Mouse (Mus musculus) midbrain, embryonic 15.5 days (tissue): ENCODE results near the gene Ctnna2. TPM values are rescaled to one million over a fixed set of nuclear protein-coding genes. Genes with fewer than 3 reads are reported as not detected.

Source experiments
- ATAC-seq: fragments of 200-750 bp; cut with Nextera tagmentation; replicated peaks from 2 replicates; pipeline ENCODE4 v1.8.0; 2017; ENCODE audit warnings: moderate TSS enrichment
- H3K27ac ChIP-seq: fragments of 300-500 bp; sonication (generic); 2 replicates; pipeline ENCODE4 v1.5.1; 2015; ENCODE audit warnings: mild to moderate bottlenecking, inconsistent platforms
- H3K27me3 ChIP-seq: fragments of 300-500 bp; sonication (generic); replicated peaks from 2 replicates; pipeline ENCODE4 v1.6.1; 2015; ENCODE audit warnings: inconsistent platforms
- H3K36me3 ChIP-seq: fragments of 300-500 bp; sonication (generic); replicated peaks from 2 replicates; pipeline ENCODE4 v1.6.1; 2015; ENCODE audit warnings: inconsistent platforms
- H3K4me1 ChIP-seq: fragments of 300-500 bp; sonication (generic); 2 replicates; pipeline ENCODE4 v1.6.1; 2015; ENCODE audit warnings: inconsistent platforms
- H3K4me2 ChIP-seq: fragments of 300-500 bp; sonication (generic); 2 replicates; pipeline ENCODE4 v1.6.1; 2015; ENCODE audit warnings: inconsistent platforms, mild to moderate bottlenecking, moderate library complexity
- H3K4me3 ChIP-seq: fragments of 300-500 bp; sonication (generic); 2 replicates; pipeline ENCODE4 v1.5.1; 2015; ENCODE audit warnings: mild to moderate bottlenecking, inconsistent platforms
- H3K9ac ChIP-seq: fragments of 300-500 bp; sonication (generic); 2 replicates; pipeline ENCODE4 v1.6.1; 2015; ENCODE audit warnings: mild to moderate bottlenecking, inconsistent platforms
- H3K9me3 ChIP-seq: fragments of 300-500 bp; sonication (generic); 2 replicates; pipeline ENCODE4 v1.6.1; 2016; ENCODE audit warnings: inconsistent platforms
- WGBS: fragments of 180-500 bp; shearing (Covaris S2); methylation state at CpG from one replicate; pipeline ENCODE4 v1.1.7; 2015; ENCODE audit warnings: mixed read lengths; 5-methylcytosine and 5-hydroxymethylcytosine counted together
- polyA plus RNA-seq: library from polyadenylated mRNA; unstranded; fragments of >200 nt; fragmentation: Nextera tagmentation; extraction: Ambion mirVana; gene quantifications from 2 replicates; pipeline ENCODE4 v1.2.1, GENCODE M21; 2015

The Ctnna2 gene
- polyA plus RNA-seq, 1 experiment from 2014 or later = 145 TPM

GRCm38 (mm10) chr6:77462737-77463136 lies 516.8 kb downstream of the Ctnna2 start:
- ATAC-seq = no peak
- Histone ChIP-seq H3K4me1 (peaks cover 6% of the 10 kb centered on the region; the same call in 1 of the 2 replicates), H3K27me3 (no peaks in the 10 kb centered on the region), H3K9ac (no peak overlapping the region), H3K4me3 (no peak overlapping the region), H3K27ac (no peak overlapping the region), H3K9me3 (no peaks in the 10 kb centered on the region), H3K4me2 (no peak overlapping the region), H3K36me3 (no peaks in the 10 kb centered on the region)
- WGBS = 26% methylated on average over 1 of the region's 1 CpGs

GRCm38 (mm10) chr6:77457919-77458318 lies 521.6 kb downstream of the Ctnna2 start:
- Histone ChIP-seq H3K9ac (no peak overlapping the region), H3K4me3 (no peak overlapping the region), H3K36me3 (no peaks in the 10 kb centered on the region), H3K27ac (no peak overlapping the region), H3K27me3 (no peaks in the 10 kb centered on the region), H3K4me1 (peaks cover 4% of the 10 kb centered on the region; the same call in 1 of the 2 replicates), H3K4me2 (no peak overlapping the region), H3K9me3 (no peaks in the 10 kb centered on the region)
- no peak for ATAC-seq
- 84% methylated on average over 2 of the region's 2 CpGs for WGBS

- WGBS = 88% methylated on average over 1 of the region's 1 CpGs
- no peaks in the 10 kb centered on the region for H3K27me3 ChIP-seq
- no peak overlapping the region for H3K27ac ChIP-seq
- H3K36me3 ChIP-seq = no peaks in the 10 kb centered on the region
- no peak overlapping the region for H3K4me2 ChIP-seq
- H3K9me3 ChIP-seq = no peaks in the 10 kb centered on the region
- H3K4me1 ChIP-seq = peaks cover 3% of the 10 kb centered on the region; the same call in 1 of the 2 replicates
- H3K9ac ChIP-seq = no peak overlapping the region
- ATAC-seq = no peak
- no peak overlapping the region for H3K4me3 ChIP-seq
These were observed 532.6 kb downstream of the Ctnna2 start for GRCm38 (mm10) chr6:77446861-77447260.

GRCm38 (mm10) chr6:77443906-77444305 lies 535.6 kb downstream of the Ctnna2 start:
- Histone ChIP-seq H3K4me2 (no peak overlapping the region), H3K27me3 (no peaks in the 10 kb centered on the region), H3K4me3 (no peak overlapping the region), H3K27ac (no peak overlapping the region), H3K9me3 (no peaks in the 10 kb centered on the region), H3K4me1 (peaks cover 6% of the 10 kb centered on the region; the same call in 1 of the 2 replicates), H3K36me3 (no peaks in the 10 kb centered on the region), H3K9ac (no peak overlapping the region)
- 89% methylated on average over 11 of the region's 11 CpGs for whole genome bisulfite sequencing
- no peak for ATAC-seq

GRCm38 (mm10) chr6:77441051-77441450 lies 538.4 kb downstream of the Ctnna2 start:
- Histone ChIP-seq H3K9ac (no peak overlapping the region), H3K4me3 (no peak overlapping the region), H3K4me2 (no peak overlapping the region), H3K4me1 (peaks cover 6% of the 10 kb centered on the region; the same call in 1 of the 2 replicates), H3K27me3 (no peaks in the 10 kb centered on the region), H3K27ac (no peak overlapping the region), H3K9me3 (no peaks in the 10 kb centered on the region), H3K36me3 (no peaks in the 10 kb centered on the region)
- WGBS = 56% methylated on average over 5 of the region's 5 CpGs
- no peak for ATAC-seq

- 90% methylated on average over 4 of the region's 4 CpGs for WGBS
- Histone ChIP-seq H3K9ac (no peak overlapping the region), H3K4me3 (no peak overlapping the region), H3K36me3 (no peaks in the 10 kb centered on the region), H3K9me3 (no peaks in the 10 kb centered on the region), H3K27ac (no peak overlapping the region), H3K27me3 (no peaks in the 10 kb centered on the region), H3K4me1 (no peaks in the 10 kb centered on the region), H3K4me2 (no peak overlapping the region)
- ATAC-seq = no peak
These were observed 549.1 kb downstream of the Ctnna2 start for GRCm38 (mm10) chr6:77430381-77430780.

GRCm38 (mm10) chr6:77425746-77426145 lies 553.8 kb downstream of the Ctnna2 start:
- H3K4me3 ChIP-seq = no peak overlapping the region
- no peak overlapping the region for H3K27ac ChIP-seq
- H3K9me3 ChIP-seq = no peaks in the 10 kb centered on the region
- no peaks in the 10 kb centered on the region for H3K36me3 ChIP-seq
- ATAC-seq = no peak
- H3K9ac ChIP-seq = no peak overlapping the region
- no peaks in the 10 kb centered on the region for H3K27me3 ChIP-seq
- H3K4me1 ChIP-seq = no peaks in the 10 kb centered on the region
- H3K4me2 ChIP-seq = no peak overlapping the region

GRCm38 (mm10) chr6:77424826-77425225 lies 554.7 kb downstream of the Ctnna2 start:
- no peak overlapping the region for H3K9ac ChIP-seq
- no peak overlapping the region for H3K4me2 ChIP-seq
- ATAC-seq = no peak
- H3K9me3 ChIP-seq = no peaks in the 10 kb centered on the region
- H3K27me3 ChIP-seq = no peaks in the 10 kb centered on the region
- H3K36me3 ChIP-seq = no peaks in the 10 kb centered on the region
- 88% methylated on average over 4 of the region's 4 CpGs for WGBS
- H3K4me3 ChIP-seq = no peak overlapping the region
- no peaks in the 10 kb centered on the region for H3K4me1 ChIP-seq
- H3K27ac ChIP-seq = no peak overlapping the region

- WGBS = 80% methylated on average over 3 of the region's 3 CpGs
- Histone ChIP-seq H3K4me2 (no peak overlapping the region), H3K4me3 (no peak overlapping the region), H3K27me3 (no peaks in the 10 kb centered on the region), H3K36me3 (no peaks in the 10 kb centered on the region), H3K9me3 (no peaks in the 10 kb centered on the region), H3K4me1 (no peaks in the 10 kb centered on the region), H3K9ac (no peak overlapping the region), H3K27ac (no peak overlapping the region)
- ATAC-seq = no peak
These were observed 557.8 kb downstream of the Ctnna2 start for GRCm38 (mm10) chr6:77421564-77422139.

- 58% methylated on average over 1 of the region's 1 CpGs for WGBS
- no peak for ATAC-seq
These were observed 562.5 kb downstream of the Ctnna2 start for GRCm38 (mm10) chr6:77416999-77417398.

GRCm38 (mm10) chr6:77413530-77413929 lies 566.0 kb downstream of the Ctnna2 start:
- H3K27me3 ChIP-seq = no peaks in the 10 kb centered on the region
- no peak overlapping the region for H3K4me3 ChIP-seq
- ATAC-seq = no peak
- no peak overlapping the region for H3K4me2 ChIP-seq
- no peaks in the 10 kb centered on the region for H3K4me1 ChIP-seq
- no peak overlapping the region for H3K9ac ChIP-seq
- WGBS = 66% methylated on average over 1 of the region's 1 CpGs
- H3K36me3 ChIP-seq = no peaks in the 10 kb centered on the region
- no peaks in the 10 kb centered on the region for H3K9me3 ChIP-seq
- H3K27ac ChIP-seq = no peak overlapping the region

More at GRCm38 (mm10) chr6:77416999-77417398, 562.5 kb downstream of the Ctnna2 start:
- no peak overlapping the region for H3K27ac ChIP-seq
- no peak overlapping the region for H3K9ac ChIP-seq
- no peaks in the 10 kb centered on the region for H3K27me3 ChIP-seq
- H3K4me1 ChIP-seq = no peaks in the 10 kb centered on the region
- no peaks in the 10 kb centered on the region for H3K36me3 ChIP-seq
- H3K9me3 ChIP-seq = no peaks in the 10 kb centered on the region
- H3K4me3 ChIP-seq = no peak overlapping the region
- H3K4me2 ChIP-seq = no peak overlapping the region

- Histone ChIP-seq H3K4me3 (no peak overlapping the region), H3K4me2 (no peak overlapping the region), H3K36me3 (no peaks in the 10 kb centered on the region), H3K9me3 (no peaks in the 10 kb centered on the region), H3K27ac (no peak overlapping the region), H3K27me3 (no peaks in the 10 kb centered on the region), H3K9ac (no peak overlapping the region), H3K4me1 (no peaks in the 10 kb centered on the region)
- no peak for ATAC-seq
- 76% methylated on average over 5 of the region's 5 CpGs for WGBS
These were observed 571.0 kb downstream of the Ctnna2 start for GRCm38 (mm10) chr6:77408481-77408880.

- no peak overlapping the region for H3K9ac ChIP-seq
- no peak overlapping the region for H3K4me2 ChIP-seq
- H3K4me1 ChIP-seq = no peaks in the 10 kb centered on the region
- H3K9me3 ChIP-seq = no peaks in the 10 kb centered on the region
- H3K4me3 ChIP-seq = no peak overlapping the region
- H3K27ac ChIP-seq = no peak overlapping the region
- 89% methylated on average over 6 of the region's 6 CpGs for WGBS
- no peak for ATAC-seq
- H3K36me3 ChIP-seq = no peaks in the 10 kb centered on the region
- H3K27me3 ChIP-seq = no peaks in the 10 kb centered on the region
These were observed 578.7 kb downstream of the Ctnna2 start for GRCm38 (mm10) chr6:77400751-77401150.
